Mouse (Mus musculus) liver, postnatal 0 days (tissue): ENCODE measurements around the gene Itgb2l.

Source experiments
- CTCF ChIP-seq: sonication (generic); IDR thresholded peaks from 2 replicates; pipeline ENCODE4 v1.5.1; 2016; ENCODE audit warnings: antibody characterized with exemption, low read depth
- EP300 ChIP-seq: IDR thresholded peaks from 2 replicates; pipeline ENCODE4 v1.6.1; 2016; ENCODE audit warnings: antibody characterized with exemption, low read depth, mild to moderate bottlenecking

DNA sequence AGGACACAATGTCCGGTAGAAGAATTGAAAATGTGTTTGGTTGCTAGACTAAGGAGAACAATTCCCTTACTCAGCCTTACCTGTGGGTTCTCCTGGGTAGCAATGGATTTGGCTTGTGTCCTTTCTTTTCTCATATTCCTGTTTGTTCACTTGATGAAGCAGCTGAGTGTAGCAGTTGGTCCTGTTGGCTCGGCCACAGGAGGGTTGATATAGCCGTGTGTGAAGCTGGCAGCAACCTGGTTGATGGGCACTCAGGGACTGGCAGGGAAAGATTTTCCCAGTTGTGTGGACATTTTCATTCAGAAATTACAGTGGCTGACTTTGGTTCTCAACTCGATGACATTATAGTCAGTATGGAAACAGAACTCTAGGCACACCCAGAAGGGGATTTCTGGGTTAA is 38.4 kb upstream of the Itgb2l start:
- TF ChIP-seq CTCF (no peak), EP300 (no peak)
